Mouse (Mus musculus) limb, embryonic 10.5 days (tissue): ENCODE data around the gene Samt4. TPM values are rescaled to one million over a fixed set of nuclear protein-coding genes. Genes with fewer than 3 reads are reported as not detected.
"Not testable (repeated sequence)": the region's sequence is repeated elsewhere in the genome, so short reads cannot be mapped to it uniquely, and the experiment has no call there.

ENCODE experiments used
- DNase-seq: peaks from one replicate; pipeline ENCODE4 v3.0.0-alpha.2; 2017; ENCODE audit warnings: low spot score
- H3K27ac ChIP-seq: fragments of 300-500 bp; sonication (generic); 2 replicates; pipeline ENCODE4 v1.5.1; 2016; ENCODE audit warnings: mild to moderate bottlenecking
- H3K27me3 ChIP-seq: fragments of 300-500 bp; sonication (generic); 2 replicates; pipeline ENCODE4 v1.6.1; 2016; ENCODE audit warnings: low read depth, mild to moderate bottlenecking; ENCODE audit not compliant: poor library complexity, severe bottlenecking
- H3K36me3 ChIP-seq: fragments of 300-500 bp; sonication (generic); 2 replicates; pipeline ENCODE4 v1.6.1; 2016; ENCODE audit warnings: mild to moderate bottlenecking, moderate library complexity
- H3K4me1 ChIP-seq: fragments of 300-500 bp; sonication (generic); 2 replicates; pipeline ENCODE4 v1.6.1; 2016
- H3K4me3 ChIP-seq: fragments of 300-500 bp; sonication (generic); 2 replicates; pipeline ENCODE4 v1.5.1; 2016; ENCODE audit warnings: mild to moderate bottlenecking, moderate library complexity
- H3K9me3 ChIP-seq: fragments of 300-500 bp; sonication (generic); replicated peaks from 2 replicates; pipeline ENCODE4 v1.6.1; 2016; ENCODE audit warnings: mild to moderate bottlenecking
- WGBS: fragments of 180-500 bp; shearing (Covaris S2); methylation state at CpG from one replicate; pipeline ENCODE4 v1.1.7; 2016; 5-methylcytosine and 5-hydroxymethylcytosine counted together
- polyA plus RNA-seq: library from polyadenylated mRNA; unstranded; fragments of >200 nt; fragmentation: Nextera tagmentation; extraction: Ambion mirVana; gene quantifications from 2 replicates; pipeline ENCODE4 v1.2.1, GENCODE M21; 2016

Samt4 gene
- polyA plus RNA-seq = not detected in 2 replicates

GRCm38 (mm10) chrX:154481702-154482101 lies at the start of gene Samt4:
TSS of gene Samt4 (plus strand) at chrX:154482002.
- Histone ChIP-seq H3K27me3 (no peaks in the 10 kb centered on the region), H3K36me3 (no peaks in the 10 kb centered on the region), H3K4me3 (no peak within 1 kb of the TSS), H3K4me1 (no peaks in the 10 kb centered on the region), H3K9me3 (no peaks in the 10 kb centered on the region), H3K27ac (no peak within 1 kb of the TSS)
- DNase-seq = no peak

DNA sequence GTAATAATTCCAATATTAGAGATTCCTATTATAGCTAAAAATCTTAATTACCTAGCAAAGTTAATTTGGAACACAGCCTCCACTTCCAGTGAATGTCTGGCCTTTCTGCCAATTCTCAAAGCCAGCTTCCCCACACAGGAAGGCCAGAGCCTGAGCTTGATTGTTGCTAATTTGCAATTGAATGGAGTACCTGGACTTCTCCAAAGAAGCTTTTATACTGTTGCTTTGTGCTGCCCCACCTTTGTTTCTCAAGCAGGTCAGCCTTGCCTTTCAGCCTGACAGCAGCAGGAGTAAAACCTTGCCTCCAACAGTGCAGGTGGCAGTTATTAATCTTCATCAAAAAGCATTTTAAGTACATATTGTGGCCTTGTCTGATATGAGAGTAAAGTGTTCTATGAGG lies 38.1 kb upstream of the Samt4 start:
- not testable (repeated sequence) for H3K27ac ChIP-seq, H3K36me3 ChIP-seq, H3K4me3 ChIP-seq, H3K27me3 ChIP-seq, H3K4me1 ChIP-seq, H3K9me3 ChIP-seq, DNase-seq

- WGBS = 80% methylated on average over 3 of the region's 3 CpGs
- not testable (repeated sequence) for H3K36me3 ChIP-seq, H3K4me1 ChIP-seq, H3K4me3 ChIP-seq, H3K27ac ChIP-seq, DNase-seq, H3K27me3 ChIP-seq, H3K9me3 ChIP-seq
Measured at GRCm38 (mm10) chrX:154468386-154468785, 13.4 kb upstream of the Samt4 start.

Other genes with a start within 250 kb of the Samt4 start
- not detected in 2 replicates for gene 4930524N10Rik, start 138.6 kb upstream of the Samt4 start, polyA plus RNA-seq
- not detected in 2 replicates for gene Samt2, start 97.4 kb downstream of the Samt4 start, polyA plus RNA-seq